Mouse (Mus musculus) kidney, embryonic 16.5 days (tissue): ENCODE data around the gene Pet100. TPM values are rescaled to one million over a fixed set of nuclear protein-coding genes. Genes with fewer than 3 reads are reported as not detected.
A peak's percentile ranks its signal among the peaks of the same experiment; 100 is the strongest.

Source experiments
- ATAC-seq: fragments of 200-750 bp; cut with Nextera tagmentation; 2 replicates; pipeline ENCODE4 v1.8.0; 2017; ENCODE audit warnings: moderate TSS enrichment; ENCODE audit not compliant: low FRiP score, low TSS enrichment
- H3K27ac ChIP-seq: fragments of 300-500 bp; sonication (generic); 2 replicates; pipeline ENCODE4 v1.5.1; 2014; ENCODE audit warnings: low read length
- H3K27me3 ChIP-seq: fragments of 300-500 bp; sonication (generic); 2 replicates; pipeline ENCODE4 v1.6.1; 2014; ENCODE audit warnings: low read length, control low read depth, mixed read lengths; ENCODE audit not compliant: insufficient read depth
- H3K36me3 ChIP-seq: fragments of 300-500 bp; sonication (generic); 2 replicates; pipeline ENCODE4 v1.6.1; 2014; ENCODE audit warnings: low read length, control low read depth, mixed read lengths; ENCODE audit not compliant: insufficient read depth
- H3K4me1 ChIP-seq: fragments of 300-500 bp; sonication (generic); 2 replicates; pipeline ENCODE4 v1.6.1; 2014; ENCODE audit warnings: low read length, control low read depth, mixed read lengths; ENCODE audit not compliant: insufficient read depth
- H3K4me2 ChIP-seq: fragments of 300-500 bp; sonication (generic); replicated peaks from 2 replicates; pipeline ENCODE4 v1.6.1; 2014; ENCODE audit warnings: low read depth, low read length
- H3K4me3 ChIP-seq: fragments of 300-500 bp; sonication (generic); 2 replicates; pipeline ENCODE4 v1.5.1; 2014; ENCODE audit warnings: mild to moderate bottlenecking, low read length
- H3K9ac ChIP-seq: fragments of 300-500 bp; sonication (generic); replicated peaks from 2 replicates; pipeline ENCODE4 v1.6.1; 2014; ENCODE audit warnings: low read length
- H3K9me3 ChIP-seq: fragments of 300-500 bp; sonication (generic); 2 replicates; pipeline ENCODE4 v1.6.1; 2016; ENCODE audit warnings: low read length, control low read depth
- WGBS: fragments of 180-500 bp; shearing (Covaris S2); extraction: QIAGEN DNeasy Blood & Tissue Kit; methylation state at CpG from one replicate; pipeline ENCODE4 v1.1.7; 2014; 5-methylcytosine and 5-hydroxymethylcytosine counted together
- polyA plus RNA-seq: library from polyadenylated mRNA; unstranded; fragments of >200 nt; fragmentation: Nextera tagmentation; extraction: Ambion mirVana; gene quantifications from 2 replicates; pipeline ENCODE4 v1.2.1, GENCODE M21; 2015

Gene Pet100
- polyA plus RNA-seq, 1 experiment from 2014 or later = 85.9 TPM

- peak overlapping the region; percentile 83 for H3K4me3 ChIP-seq
- H3K27me3 ChIP-seq = peaks cover 9% of the 10 kb centered on the region
- ATAC-seq = peak; percentile 64
- 8% methylated on average over 11 of the region's 11 CpGs for WGBS
- H3K9me3 ChIP-seq = no peaks in the 10 kb centered on the region
- no peaks in the 10 kb centered on the region for H3K4me1 ChIP-seq
- H3K9ac ChIP-seq = peak overlapping the region; percentile 84
- peak overlapping the region; percentile 83 for H3K27ac ChIP-seq
- no peaks in the 10 kb centered on the region for H3K36me3 ChIP-seq
- H3K4me2 ChIP-seq = peak overlapping the region; percentile 86
Observed at GRCm38 (mm10) chr8:3588258-3588633, 33.1 kb upstream of the Pet100 start.

- H3K27ac ChIP-seq = no peak overlapping the region
Observed at GRCm38 (mm10) chr8:3593470-3593869, 27.9 kb upstream of the Pet100 start.

GRCm38 (mm10) chr8:3594466-3594865 is 26.9 kb upstream of the Pet100 start:
- WGBS = 79% methylated on average over 2 of the region's 2 CpGs
- Histone ChIP-seq H3K27me3 (no peaks in the 10 kb centered on the region), H3K36me3 (peaks cover 9% of the 10 kb centered on the region; the same call in 1 of the 2 replicates), H3K4me2 (no peak overlapping the region), H3K27ac (no peak overlapping the region), H3K4me3 (no peak overlapping the region), H3K4me1 (0 out of 2 replicates have a peak, but pooled peaks cover 4% of the 10 kb centered on the region), H3K9ac (no peak overlapping the region), H3K9me3 (no peaks in the 10 kb centered on the region)
- ATAC-seq = no peak

More at GRCm38 (mm10) chr8:3593470-3593869, 27.9 kb upstream of the Pet100 start:
- H3K4me3 ChIP-seq = no peak overlapping the region
- peaks cover 6% of the 10 kb centered on the region; the same call in 1 of the 2 replicates for H3K36me3 ChIP-seq
- no peak overlapping the region for H3K9ac ChIP-seq
- H3K4me1 ChIP-seq = 0 out of 2 replicates have a peak, but pooled peaks cover 4% of the 10 kb centered on the region
- no peak overlapping the region for H3K4me2 ChIP-seq
- no peaks in the 10 kb centered on the region for H3K9me3 ChIP-seq
- no peak for ATAC-seq
- whole genome bisulfite sequencing = 72% methylated on average over 3 of the region's 3 CpGs
- H3K27me3 ChIP-seq = no peaks in the 10 kb centered on the region

- Histone ChIP-seq H3K27me3 (no peaks in the 10 kb centered on the region), H3K9ac (no peak overlapping the region), H3K4me2 (no peak overlapping the region), H3K4me3 (no peak overlapping the region), H3K4me1 (0 out of 2 replicates have a peak, but pooled peaks cover 4% of the 10 kb centered on the region), H3K9me3 (no peaks in the 10 kb centered on the region), H3K36me3 (peaks cover 29% of the 10 kb centered on the region), H3K27ac (no peak overlapping the region)
- WGBS = 78% methylated on average over 3 of the region's 3 CpGs
- no peak for ATAC-seq
Observed at GRCm38 (mm10) chr8:3598054-3598453, 23.3 kb upstream of the Pet100 start.

GRCm38 (mm10) chr8:3599219-3599618 is 22.1 kb upstream of the Pet100 start:
- H3K9ac ChIP-seq = no peak overlapping the region
- no peak overlapping the region for H3K4me2 ChIP-seq
- H3K27ac ChIP-seq = no peak overlapping the region
- 60% methylated on average over 1 of the region's 1 CpGs for WGBS
- peaks cover 40% of the 10 kb centered on the region for H3K36me3 ChIP-seq
- H3K9me3 ChIP-seq = no peaks in the 10 kb centered on the region
- H3K27me3 ChIP-seq = no peaks in the 10 kb centered on the region
- no peak for ATAC-seq
- no peak overlapping the region for H3K4me3 ChIP-seq
- 0 out of 2 replicates have a peak, but pooled peaks cover 4% of the 10 kb centered on the region for H3K4me1 ChIP-seq

- no peaks in the 10 kb centered on the region for H3K27me3 ChIP-seq
- no peak overlapping the region for H3K4me2 ChIP-seq
- WGBS = 77% methylated on average over 6 of the region's 6 CpGs
- ATAC-seq = no peak
- no peak overlapping the region for H3K27ac ChIP-seq
- H3K4me1 ChIP-seq = 0 out of 2 replicates have a peak, but pooled peaks cover 4% of the 10 kb centered on the region
- H3K9me3 ChIP-seq = no peaks in the 10 kb centered on the region
- H3K9ac ChIP-seq = no peak overlapping the region
- peaks cover 47% of the 10 kb centered on the region for H3K36me3 ChIP-seq
- H3K4me3 ChIP-seq = no peak overlapping the region
Observed at GRCm38 (mm10) chr8:3600401-3600800, 20.9 kb upstream of the Pet100 start.

- Histone ChIP-seq H3K4me2 (no peak overlapping the region), H3K9ac (no peak overlapping the region), H3K4me3 (no peak overlapping the region), H3K9me3 (no peaks in the 10 kb centered on the region), H3K27me3 (no peaks in the 10 kb centered on the region), H3K27ac (no peak overlapping the region), H3K36me3 (peaks cover 55% of the 10 kb centered on the region), H3K4me1 (no peaks in the 10 kb centered on the region)
- ATAC-seq = no peak
- 61% methylated on average over 11 of the region's 13 CpGs for WGBS
Observed at GRCm38 (mm10) chr8:3603439-3603838, 17.9 kb upstream of the Pet100 start.

GRCm38 (mm10) chr8:3606593-3606992 is 14.8 kb upstream of the Pet100 start:
- no peak overlapping the region for H3K4me2 ChIP-seq
- ATAC-seq = peak; percentile 52; the same call in 1 of the 2 replicates
- H3K27me3 ChIP-seq = no peaks in the 10 kb centered on the region
- no peak overlapping the region for H3K4me3 ChIP-seq
- no peaks in the 10 kb centered on the region for H3K4me1 ChIP-seq
- WGBS = 82% methylated on average over 16 of the region's 16 CpGs
- H3K9me3 ChIP-seq = no peaks in the 10 kb centered on the region
- H3K27ac ChIP-seq = peak overlapping the region; percentile 57
- no peak overlapping the region for H3K9ac ChIP-seq
- H3K36me3 ChIP-seq = peaks cover 60% of the 10 kb centered on the region

- Histone ChIP-seq H3K4me3 (no peak overlapping the region), H3K9ac (no peak overlapping the region), H3K4me1 (no peaks in the 10 kb centered on the region), H3K9me3 (no peaks in the 10 kb centered on the region), H3K36me3 (peaks cover 63% of the 10 kb centered on the region), H3K4me2 (no peak overlapping the region), H3K27me3 (no peaks in the 10 kb centered on the region), H3K27ac (no peak overlapping the region)
- WGBS = 84% methylated on average over 7 of the region's 7 CpGs
- ATAC-seq = no peak
Observed at GRCm38 (mm10) chr8:3607822-3608221, 13.5 kb upstream of the Pet100 start.

- peaks cover 63% of the 10 kb centered on the region for H3K36me3 ChIP-seq
- H3K27me3 ChIP-seq = no peaks in the 10 kb centered on the region
- H3K27ac ChIP-seq = peak overlapping the region; percentile 17
- ATAC-seq = no peak
- no peak overlapping the region for H3K9ac ChIP-seq
- no peak overlapping the region for H3K4me3 ChIP-seq
- WGBS = 66% methylated on average over 12 of the region's 12 CpGs
- H3K4me2 ChIP-seq = no peak overlapping the region
- H3K4me1 ChIP-seq = no peaks in the 10 kb centered on the region
- H3K9me3 ChIP-seq = no peaks in the 10 kb centered on the region
Observed at GRCm38 (mm10) chr8:3609046-3609815, 12.1 kb upstream of the Pet100 start.
